Mouse (Mus musculus) ovary, postnatal 10 days (tissue): ENCODE results near the gene Fads3.

Source experiments
- DNase-seq: peaks from one replicate; pipeline ENCODE4 v3.0.0; 2022; ENCODE audit warnings: low spot score

The Fads3 gene

DNA sequence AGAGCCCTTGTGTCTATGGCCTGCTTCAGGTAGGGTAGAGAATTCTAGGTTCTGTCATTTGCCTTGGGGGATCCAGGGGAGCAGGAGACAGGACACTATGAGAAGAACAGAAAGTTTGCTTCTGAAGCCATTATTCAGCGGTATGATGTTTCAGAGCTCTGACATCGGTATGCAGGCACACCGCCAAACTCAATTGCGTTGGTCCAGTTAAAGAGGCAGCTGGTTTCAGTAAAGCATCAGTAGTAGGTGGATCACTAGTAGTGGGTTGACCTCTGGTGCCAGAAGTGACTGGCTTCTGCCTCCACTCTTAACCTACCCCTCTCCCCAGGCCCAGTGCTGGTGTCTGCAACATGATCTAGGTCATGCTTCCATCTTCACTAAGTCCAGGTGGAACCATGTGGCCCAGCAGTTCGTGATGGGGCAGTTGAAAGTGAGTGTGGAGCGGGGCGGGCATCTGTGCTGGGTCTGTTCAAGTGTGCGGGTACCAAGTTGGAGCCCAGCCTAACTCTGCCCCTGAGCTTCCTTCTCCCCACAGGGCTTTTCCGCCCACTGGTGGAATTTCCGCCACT lies 12.4 kb downstream of the Fads3 start:
- no peak for DNase-seq

DNA sequence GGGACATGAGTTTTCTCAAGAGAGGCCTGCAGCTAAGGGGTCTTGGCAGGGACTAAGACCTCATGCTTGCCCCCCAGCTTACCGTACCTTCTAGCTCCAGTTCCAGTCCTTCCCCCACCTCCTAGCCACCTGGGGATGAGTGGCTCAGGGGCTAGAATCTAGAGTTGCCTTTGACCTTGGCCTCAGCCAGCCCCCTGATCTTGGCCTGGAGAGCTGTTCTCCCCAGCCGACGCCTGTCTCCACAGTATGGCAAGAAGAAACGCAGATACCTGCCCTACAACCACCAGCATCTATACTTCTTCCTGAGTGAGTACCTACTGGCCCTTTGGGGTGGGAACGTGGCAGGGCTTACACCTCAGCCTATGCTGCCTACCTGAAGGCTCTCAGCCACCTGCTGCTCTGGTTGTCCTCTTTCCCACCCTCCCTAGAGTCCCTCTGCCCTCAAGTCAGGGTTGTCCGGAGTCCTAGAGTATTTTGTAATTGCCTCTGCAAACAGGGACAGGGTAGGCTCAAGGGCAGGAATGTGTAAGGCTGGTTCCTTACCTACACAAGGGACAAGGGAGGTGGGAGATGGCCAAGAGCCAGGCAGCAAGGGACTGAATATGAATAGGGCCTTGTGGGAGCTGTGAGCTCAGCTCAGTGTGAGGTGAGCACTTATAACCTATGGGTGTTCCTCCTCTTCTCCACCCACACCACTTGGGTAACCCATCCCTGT lies 13.1 kb downstream of the Fads3 start:
- DNase-seq: no peak

DNA sequence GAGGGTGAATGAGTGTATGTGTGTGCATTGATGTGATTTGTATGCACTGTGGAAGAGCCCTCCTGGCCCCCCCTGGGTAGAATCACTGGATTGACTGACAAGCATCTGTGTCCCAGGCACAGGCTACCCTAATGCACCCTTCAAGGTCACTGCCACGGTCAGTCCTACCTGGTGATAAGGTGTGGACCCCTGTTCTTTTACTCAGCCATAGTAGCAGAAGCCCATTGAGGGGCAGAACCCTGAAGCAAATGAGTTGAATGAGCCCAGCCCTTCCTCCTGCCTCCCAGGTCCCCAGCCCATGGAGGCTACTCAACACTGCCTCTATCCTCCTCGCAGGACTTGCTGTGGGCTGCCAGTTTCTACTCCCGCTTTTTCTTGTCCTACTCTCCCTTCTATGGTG lies 13.9 kb downstream of the Fads3 start:
- DNase-seq: no peak

GRCm38 (mm10) chr19:10055783-10056660 lies 14.7 kb downstream of the Fads3 start:
- DNase-seq: no peak

GRCm38 (mm10) chr19:10056686-10057085 lies 15.3 kb downstream of the Fads3 start:
- DNase-seq: no peak

- no peak for DNase-seq
These were observed 16.4 kb downstream of the Fads3 start for GRCm38 (mm10) chr19:10057486-10058351.

GRCm38 (mm10) chr19:10058352-10058825 lies 17.0 kb downstream of the Fads3 start:
- no peak for DNase-seq

GRCm38 (mm10) chr19:10058876-10059427 lies 17.6 kb downstream of the Fads3 start:
- DNase-seq: no peak

DNA sequence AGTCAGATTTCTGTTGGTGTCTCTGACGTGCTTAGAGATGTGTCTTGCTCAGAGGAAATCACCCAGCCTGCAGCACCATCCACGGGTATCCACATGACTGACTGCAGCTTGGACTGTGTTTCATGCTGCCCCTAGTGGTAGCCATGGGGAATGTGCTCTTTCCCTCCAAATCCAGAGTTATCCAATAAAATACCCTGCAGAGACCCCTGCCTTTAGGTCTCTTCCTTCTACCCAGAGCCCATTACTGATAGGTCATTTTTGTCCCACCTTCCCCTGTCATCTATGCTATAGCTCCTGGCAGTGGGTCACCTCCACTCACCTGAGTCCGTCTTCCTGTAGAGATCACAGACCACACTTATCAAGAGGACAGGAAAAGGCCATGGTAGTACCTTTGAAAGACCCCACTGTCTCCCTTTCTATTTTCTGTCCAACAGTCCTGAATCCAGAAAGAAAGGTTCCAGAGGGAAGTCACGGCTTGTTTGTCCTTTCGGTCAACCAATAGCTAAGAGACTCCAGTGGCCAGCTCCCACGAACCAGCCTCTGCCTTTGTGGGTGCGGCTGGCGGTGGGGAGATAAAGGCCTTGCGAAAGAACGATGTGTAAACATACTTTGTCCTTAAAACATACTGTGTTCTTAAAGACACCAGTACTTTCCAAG lies 18.7 kb downstream of the Fads3 start:
- DNase-seq: no peak

GRCm38 (mm10) chr19:10060783-10061590 lies 19.6 kb downstream of the Fads3 start:
- no peak for DNase-seq

- no peak for DNase-seq
These were observed 20.3 kb downstream of the Fads3 start for GRCm38 (mm10) chr19:10061624-10062023.

DNA sequence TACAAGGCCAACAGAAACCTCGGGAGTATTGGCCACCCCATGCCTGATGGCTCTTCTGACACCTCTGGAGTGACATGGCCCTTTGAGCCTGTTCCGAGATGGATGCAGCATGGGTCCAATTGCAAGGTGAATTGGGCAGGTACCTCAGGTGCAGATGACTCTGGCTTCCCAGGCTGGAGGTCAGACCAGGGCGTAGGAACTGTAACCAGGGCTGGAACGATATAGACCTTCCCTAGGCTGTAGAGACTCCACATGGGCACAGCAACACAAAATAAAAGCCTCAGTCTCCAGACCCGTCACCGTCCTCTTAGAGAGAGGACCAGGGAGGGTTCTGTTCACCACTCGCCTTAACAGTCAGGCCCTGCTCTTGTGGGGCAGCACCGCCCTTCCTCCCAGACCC lies 20.9 kb downstream of the Fads3 start:
- no peak for DNase-seq

DNA sequence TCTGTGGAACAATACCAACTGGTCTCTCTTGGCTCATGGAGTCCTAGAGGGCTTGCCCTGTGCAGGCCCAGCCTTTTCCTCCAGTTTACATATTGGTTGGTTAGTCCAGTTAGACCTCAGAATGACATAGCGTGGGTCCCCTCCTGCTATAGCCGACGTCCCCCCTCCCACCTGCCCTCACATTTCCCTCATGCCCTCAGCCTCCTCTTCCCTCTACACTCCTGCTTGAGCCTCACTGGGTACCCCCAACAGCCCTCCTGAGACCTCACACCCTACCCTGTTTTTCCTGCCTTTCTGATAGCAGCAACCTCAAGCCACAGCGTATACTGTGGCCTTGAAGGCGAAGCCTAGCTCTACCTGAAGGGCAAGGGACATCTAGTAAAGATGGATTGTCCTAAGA lies 21.5 kb downstream of the Fads3 start:
- DNase-seq: no peak

GRCm38 (mm10) chr19:10064173-10065012 lies 23.0 kb downstream of the Fads3 start:
- no peak for DNase-seq

GRCm38 (mm10) chr19:10065465-10066188 lies 24.3 kb downstream of the Fads3 start:
- DNase-seq: no peak

DNA sequence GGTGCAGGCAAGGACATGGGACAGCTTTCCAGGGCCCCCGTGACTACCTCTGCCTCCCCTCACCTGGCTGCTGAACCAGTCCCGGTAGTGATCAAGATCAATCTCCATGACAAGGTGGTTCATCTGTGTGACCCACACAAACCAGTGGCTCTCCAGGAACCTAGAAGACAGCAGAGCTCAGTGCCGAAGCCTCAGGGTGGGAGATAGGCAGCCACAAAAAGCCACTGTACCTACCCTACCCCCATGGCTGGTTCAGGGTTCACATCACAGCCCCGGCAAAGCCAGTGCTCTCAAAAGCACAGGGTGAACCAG lies 24.8 kb downstream of the Fads3 start:
- DNase-seq: no peak

GRCm38 (mm10) chr19:10066502-10066901 lies 25.1 kb downstream of the Fads3 start:
- no peak for DNase-seq

DNA sequence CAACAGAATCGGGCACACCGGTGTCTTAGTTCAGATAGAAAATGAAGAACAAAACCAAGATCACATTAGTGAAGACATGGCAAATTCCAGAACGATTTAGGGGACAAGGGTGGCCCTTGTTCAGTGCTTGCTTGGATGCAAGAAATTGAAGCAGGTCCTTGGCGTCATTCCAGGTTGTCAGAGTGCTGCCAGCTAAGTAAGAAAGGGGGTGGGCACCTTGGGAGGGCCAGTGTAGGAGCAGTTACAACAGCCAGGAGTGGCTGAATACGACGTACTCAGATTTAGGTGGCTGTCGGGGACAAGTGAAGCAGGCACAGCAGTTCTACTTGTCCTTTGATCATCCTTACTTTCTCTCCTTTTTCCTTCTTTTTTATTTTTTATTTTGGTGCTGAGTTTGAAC lies 26.3 kb downstream of the Fads3 start:
- DNase-seq: no peak
